Comparison of ENCODE assay signal across 22 mouse cellular contexts in genomic region chr4:148192707-148193245, GRCm38 (mm10). TPM values are rescaled to one million over a fixed set of nuclear protein-coding genes. Genes with fewer than 3 reads are reported as not detected.
DNase-seq lines count a peak whose midpoint lies in the region; ATAC-seq and TF ChIP-seq lines count a peak whose summit lies in the region.
"Had no signal": no experiment of that assay in that cellular context is flagged by ENCODE, and none has a peak within 500 bp of the region (broad histone marks: within the 10 kb centered on the region; RNA-seq: fewer than 3 reads in every experiment).

No protein-coding gene starts in this region.

- peaks cover 3% of the 10 kb centered on the region; the same call in 1 of the 2 replicates for H3K27me3 ChIP-seq in heart, embryonic 12.5 days (replicated peaks)
- peaks cover 23% of the 10 kb centered on the region; the same call in 1 of the 2 replicates for H3K27me3 ChIP-seq in limb, embryonic 12.5 days
- peaks cover 36% of the 10 kb centered on the region; the same call in 1 of the 2 replicates for H3K27me3 ChIP-seq in limb, embryonic 10.5 days (ENCODE audit: low read depth, poor library complexity, severe bottlenecking)
- H3K27me3 ChIP-seq in midbrain, embryonic 15.5 days (replicated peaks): no peaks in the 10 kb centered on the region
- H3K27me3 ChIP-seq: forebrain, embryonic 15.5 days; stomach, embryonic 15.5 days had no signal

- ATAC-seq in heart, embryonic 12.5 days (ENCODE audit: insufficient number of reproducible peaks, low FRiP score): no peak
- ATAC-seq in limb, embryonic 12.5 days (ENCODE audit: insufficient number of reproducible peaks, insufficient read depth, low FRiP score, low TSS enrichment, low read depth): no peak
- no peak for ATAC-seq in midbrain, embryonic 15.5 days (replicated peaks)
- ATAC-seq: activated CD4-positive, CD25-positive, alpha-beta regulatory T cell, adult 4 months; forebrain, embryonic 15.5 days; liver, postnatal 0 days had no signal

- H3K4me2 ChIP-seq in heart, embryonic 12.5 days: 0 out of 2 replicates have a peak overlapping the region, but pooled peaks have one; percentile 13
- 0 out of 2 replicates have a peak overlapping the region, but pooled peaks have one; percentile 7 for H3K4me2 ChIP-seq in limb, embryonic 12.5 days
- peak overlapping the region; percentile 24; the same call in 1 of the 2 replicates for H3K4me2 ChIP-seq in midbrain, embryonic 15.5 days
- H3K4me2 ChIP-seq: forebrain, embryonic 15.5 days; stomach, embryonic 15.5 days had no signal

- H3K4me3 ChIP-seq in heart, embryonic 12.5 days: no peak overlapping the region
- no peak overlapping the region for H3K4me3 ChIP-seq in limb, embryonic 12.5 days (replicated peaks)
- H3K4me3 ChIP-seq in limb, embryonic 10.5 days: no peak overlapping the region
- H3K4me3 ChIP-seq in ES-E14 (ENCODE audit: insufficient read depth in 1 of 2, low read depth in 1 of 2, low read length in 2 of 2, poor library complexity in 1 of 2, severe bottlenecking in 1 of 2): peak overlapping the region in 1 of 2 experiments; percentile 43; a peak in 2 of 4 replicates
- H3K4me3 ChIP-seq in midbrain, embryonic 15.5 days: no peak overlapping the region
- H3K4me3 ChIP-seq: embryonic facial prominence, embryonic 10.5 days; forebrain, embryonic 15.5 days; stomach, embryonic 15.5 days had no signal

- no peak overlapping the region for H3K9ac ChIP-seq in heart, embryonic 12.5 days
- H3K9ac ChIP-seq in limb, embryonic 12.5 days (replicated peaks): no peak overlapping the region
- H3K9ac ChIP-seq in ES-E14 (ENCODE audit: insufficient read depth, low read depth, low read length, poor library complexity, severe bottlenecking): peak overlapping the region; percentile 64; the same call in 1 of the 2 replicates
- no peak overlapping the region for H3K9ac ChIP-seq in midbrain, embryonic 15.5 days
- H3K9ac ChIP-seq: forebrain, embryonic 15.5 days; liver, postnatal 0 days; stomach, embryonic 15.5 days had no signal

- H3K4me1 ChIP-seq in heart, embryonic 12.5 days (replicated peaks): no peaks in the 10 kb centered on the region
- peaks cover 5% of the 10 kb centered on the region for H3K4me1 ChIP-seq in limb, embryonic 12.5 days (replicated peaks)
- peaks cover 12% of the 10 kb centered on the region; the same call in 1 of the 2 replicates for H3K4me1 ChIP-seq in limb, embryonic 10.5 days
- H3K4me1 ChIP-seq in ES-E14 (ENCODE audit: control insufficient read depth in 2 of 2, insufficient read depth in 2 of 2, low read length in 2 of 2, poor library complexity in 1 of 2): peaks cover 0 to 12% of the 10 kb centered on the region in 2 experiments; a peak in 1 of 4 replicates
- peaks cover 18% of the 10 kb centered on the region for H3K4me1 ChIP-seq in midbrain, embryonic 15.5 days
- H3K4me1 ChIP-seq: stomach, embryonic 15.5 days had no signal

- 25% methylated on average over 11 of the region's 11 CpGs for WGBS in heart, embryonic 12.5 days
- WGBS in limb, embryonic 12.5 days: 32% methylated on average over 11 of the region's 11 CpGs
- 33% methylated on average over 11 of the region's 11 CpGs for WGBS in limb, embryonic 10.5 days
- WGBS in midbrain, embryonic 15.5 days: 30% methylated on average over 11 of the region's 11 CpGs

- H3K9me3 ChIP-seq in heart, embryonic 12.5 days (replicated peaks): no peaks in the 10 kb centered on the region
- H3K9me3 ChIP-seq in limb, embryonic 12.5 days: no peaks in the 10 kb centered on the region
- H3K9me3 ChIP-seq in limb, embryonic 10.5 days (replicated peaks): no peaks in the 10 kb centered on the region
- no peaks in the 10 kb centered on the region for H3K9me3 ChIP-seq in ES-E14 (ENCODE audit: control insufficient read depth, insufficient read depth, low read depth, low read length)
- H3K9me3 ChIP-seq in midbrain, embryonic 15.5 days: no peaks in the 10 kb centered on the region
- H3K9me3 ChIP-seq: embryonic facial prominence, embryonic 10.5 days; forebrain, embryonic 15.5 days; stomach, embryonic 15.5 days had no signal

- H3K27ac ChIP-seq in heart, embryonic 12.5 days (ENCODE audit: poor library complexity, severe bottlenecking): no peak overlapping the region
- H3K27ac ChIP-seq in limb, embryonic 12.5 days: no peak overlapping the region
- H3K27ac ChIP-seq in limb, embryonic 10.5 days: no peak overlapping the region
- peak overlapping the region; percentile 65 for H3K27ac ChIP-seq in ES-E14 (ENCODE audit: insufficient read depth, low read depth, low read length, poor library complexity, severe bottlenecking)
- H3K27ac ChIP-seq in midbrain, embryonic 15.5 days: peak overlapping the region; percentile 32
- H3K27ac ChIP-seq: embryonic facial prominence, embryonic 10.5 days; forebrain, embryonic 15.5 days; kidney, postnatal 0 days; stomach, embryonic 15.5 days had no signal

- in situ Hi-C loops in ES-E14 (cut with MboI; ENCODE audit: low sequenced_read_pairs in 2 of 2, unreplicated experiment in 2 of 2): no loop called here

- DNase-seq in heart, postnatal 4 days: no peak
- no peak for DNase-seq in limb, embryonic 10.5 days (ENCODE audit: low spot score)
- no peak for DNase-seq in ES-E14 (ENCODE audit: low read depth, low spot score)
- DNase-seq in layer of hippocampus, postnatal 36 days: no peak
- DNase-seq in gastrocnemius, adult 8-10 months (ENCODE audit: low spot score in 2 of 2): no peak
- DNase-seq: adrenal gland, postnatal 25 days; cerebellum, adult 18-20 months; cerebellum, postnatal 36 days; gastrocnemius, postnatal 36 days; liver, postnatal 0 days; lung, postnatal 10 days; right cerebral cortex, postnatal 14 days had no signal

- no peaks in the 10 kb centered on the region for H3K36me3 ChIP-seq in heart, embryonic 12.5 days
- no peaks in the 10 kb centered on the region for H3K36me3 ChIP-seq in limb, embryonic 12.5 days
- H3K36me3 ChIP-seq in limb, embryonic 10.5 days: no peaks in the 10 kb centered on the region
- no peaks in the 10 kb centered on the region for H3K36me3 ChIP-seq in ES-E14 (ENCODE audit: control insufficient read depth, insufficient read depth, low read length, poor library complexity, severe bottlenecking)
- H3K36me3 ChIP-seq in midbrain, embryonic 15.5 days (replicated peaks): no peaks in the 10 kb centered on the region
- H3K36me3 ChIP-seq: embryonic facial prominence, embryonic 10.5 days; forebrain, embryonic 15.5 days; stomach, embryonic 15.5 days had no signal

TF ChIP-seq in ES-E14, 5 proteins besides CTCF, POLR2A, EP300 and RAD21:
- TF ChIP-seq ZC3H11A (IDR thresholded peaks at IDR 0.05; ENCODE audit: borderline replicate concordance, low read depth, low read length): no peak
- peak; percentile 94 for TF ChIP-seq ZNF384 (IDR thresholded peaks at IDR 0.05; ENCODE audit: low read depth, low read length)
TF ChIP-seq in ES-E14: peak in this region for 1.

RNA-seq across cellular contexts. Expression of gene Fbxo2, which starts 32.4 kb away (rescaled TPM):
- 0.70 and 0.92 TPM in 2 replicates for polyA plus RNA-seq in heart, embryonic 12.5 days (2016; fragmentation: Nextera tagmentation; extraction: Ambion mirVana)
- under 1 TPM in 1 of 2 experiments, not detected in 1; 0.27 TPM for total RNA-seq in heart, postnatal 4 days (2021)
- polyA plus RNA-seq in limb, embryonic 12.5 days (2016; fragmentation: Nextera tagmentation; extraction: Ambion mirVana): 2.5 and 3.3 TPM in 2 replicates
- polyA plus RNA-seq in limb, embryonic 10.5 days (2016; fragmentation: Nextera tagmentation; extraction: Ambion mirVana): 0.49 and 0.65 TPM in 2 replicates
- 16.5 and 23.7 TPM in 2 replicates for total RNA-seq in ES-E14 (2012; rRNA removed)
- 5.9 and 6.2 TPM in 2 replicates for polyA plus RNA-seq in midbrain, embryonic 15.5 days (2015; fragmentation: Nextera tagmentation; extraction: Ambion mirVana)
- 100 to 1,000 TPM in 1 of 2 experiments, 10 to 100 TPM in 1; 91.4 to 102 TPM for total RNA-seq in layer of hippocampus, postnatal 36 days (2021)
- total RNA-seq in gastrocnemius, adult 8-10 months (2022): under 1 TPM in 3 of 4 experiments, not detected in 1; 0.36 to 0.67 (median 0.48) TPM
- total RNA-seq: gastrocnemius, postnatal 36 days; megakaryocyte progenitor cell, adult 5-6 weeks; neutrophil, adult 5-6 weeks had no signal
- polyA plus RNA-seq: activated CD4-positive, CD25-positive, alpha-beta regulatory T cell, adult 4 months; liver, postnatal 0 days had no signal

RNA-seq across cellular contexts. Expression of gene Fbxo44, which starts 32.5 kb away (rescaled TPM):
- 24.9 and 25.1 TPM in 2 replicates for polyA plus RNA-seq in heart, embryonic 12.5 days (2016; fragmentation: Nextera tagmentation; extraction: Ambion mirVana)
- total RNA-seq in heart, postnatal 4 days (2021): 10 to 100 TPM; 18.2 to 22.7 TPM
- polyA plus RNA-seq in limb, embryonic 12.5 days (2016; fragmentation: Nextera tagmentation; extraction: Ambion mirVana): 17.5 and 18.7 TPM in 2 replicates
- polyA plus RNA-seq in limb, embryonic 10.5 days (2016; fragmentation: Nextera tagmentation; extraction: Ambion mirVana): 4.4 and 9.7 TPM in 2 replicates
- 5.1 and 11.0 TPM in 2 replicates for total RNA-seq in ES-E14 (2012; rRNA removed)
- 93.3 and 97.6 TPM in 2 replicates for polyA plus RNA-seq in midbrain, embryonic 15.5 days (2015; fragmentation: Nextera tagmentation; extraction: Ambion mirVana)
- 100 to 1,000 TPM; 132 to 136 TPM for total RNA-seq in layer of hippocampus, postnatal 36 days (2021)
- total RNA-seq in gastrocnemius, adult 8-10 months (2022): 10 to 100 TPM in 1 of 4 experiments, 1 to 10 TPM in 3; 7.3 to 11.0 (median 8.3) TPM

RNA-seq across cellular contexts. Expression of gene Fbxo6, which starts 40.8 kb away (rescaled TPM):
- polyA plus RNA-seq in heart, embryonic 12.5 days (2016; fragmentation: Nextera tagmentation; extraction: Ambion mirVana): 20.2 and 22.9 TPM in 2 replicates
- total RNA-seq in heart, postnatal 4 days (2021): 10 to 100 TPM; 24.7 to 26.3 TPM
- polyA plus RNA-seq in limb, embryonic 12.5 days (2016; fragmentation: Nextera tagmentation; extraction: Ambion mirVana): 11.8 and 11.9 TPM in 2 replicates
- polyA plus RNA-seq in limb, embryonic 10.5 days (2016; fragmentation: Nextera tagmentation; extraction: Ambion mirVana): 9.0 and 11.1 TPM in 2 replicates
- 43.8 and 49.4 TPM in 2 replicates for total RNA-seq in ES-E14 (2012; rRNA removed)
- polyA plus RNA-seq in midbrain, embryonic 15.5 days (2015; fragmentation: Nextera tagmentation; extraction: Ambion mirVana): 21.6 and 21.7 TPM in 2 replicates
- 10 to 100 TPM; 28.5 to 29.1 TPM for total RNA-seq in layer of hippocampus, postnatal 36 days (2021)
- 10 to 100 TPM; 44.3 to 53.2 (median 47.5) TPM for total RNA-seq in gastrocnemius, adult 8-10 months (2022)

Comparison
In these comparisons a context has a peak if more than half of its experiments do, and no peak if none do; other contexts are left out.
1. H3K27ac ChIP-seq: peak in ES-E14 (single experiment) and midbrain, embryonic 15.5 days (single experiment); none in heart, embryonic 12.5 days (single experiment), limb, embryonic 12.5 days (single experiment) and limb, embryonic 10.5 days (single experiment).
2. RNA of gene Fbxo2, which starts 32.4 kb away (total RNA-seq): 91.4 to 102 TPM in layer of hippocampus, postnatal 36 days and 16.5 to 23.7 TPM in ES-E14; 0.36 to 0.67 TPM in gastrocnemius, adult 8-10 months and 0.27 TPM in heart, postnatal 4 days; every median in the first group is over 10 times any median in the second.
3. RNA of gene Fbxo44, which starts 32.5 kb away (total RNA-seq): 132 to 136 TPM in layer of hippocampus, postnatal 36 days; 18.2 to 22.7 TPM in heart, postnatal 4 days, 7.3 to 11.0 TPM in gastrocnemius, adult 8-10 months and 5.1 to 11.0 TPM in ES-E14; every median in the first group is over 4 times any median in the second.
4. Peak in every context shown above with its lines, with median percentiles within 50 percentile points of each other: H3K4me2 ChIP-seq.